Mouse (Mus musculus) intestine, embryonic 14.5 days (tissue): ENCODE measurements around the gene Exd1. TPM values are rescaled to one million over a fixed set of nuclear protein-coding genes. Genes with fewer than 3 reads are reported as not detected.

ENCODE experiments used
- polyA plus RNA-seq: library from polyadenylated mRNA; unstranded; fragments of >200 nt; fragmentation: Nextera tagmentation; extraction: Ambion mirVana; gene quantifications from 2 replicates; pipeline ENCODE4 v1.2.1, GENCODE M21; 2014

The Exd1 gene
- polyA plus RNA-seq, 1 experiment from 2014 or later, result 0.27 TPM

Other genes with a start within 250 kb of the Exd1 start
- 6.9 and 7.1 TPM in 2 replicates for gene Dll4, start 221.8 kb downstream of the Exd1 start, polyA plus RNA-seq
- 1.6 and 1.7 TPM in 2 replicates for gene Chac1, start 196.4 kb downstream of the Exd1 start, polyA plus RNA-seq
- gene Ino80, start 69.9 kb downstream of the Exd1 start, polyA plus RNA-seq, result 7.0 and 8.3 TPM in 2 replicates
- 54.5 and 57.1 TPM in 2 replicates for gene Chp1, start 70 bp upstream of the Exd1 start, polyA plus RNA-seq
- 61.0 and 68.7 TPM in 2 replicates for gene Nusap1, start 70.7 kb upstream of the Exd1 start, polyA plus RNA-seq
- gene Oip5, start 70.8 kb upstream of the Exd1 start, polyA plus RNA-seq, result 25.8 and 29.2 TPM in 2 replicates
- 42.8 and 44.8 TPM in 2 replicates for gene Ndufaf1, start 115.2 kb upstream of the Exd1 start, polyA plus RNA-seq
- gene Rtf1, start 127.4 kb upstream of the Exd1 start, polyA plus RNA-seq, result 29.4 and 32.0 TPM in 2 replicates
- gene Itpka, start 194.7 kb upstream of the Exd1 start, polyA plus RNA-seq, result 7.2 and 7.4 TPM in 2 replicates
- gene Ltk, start 212.8 kb upstream of the Exd1 start, polyA plus RNA-seq, result 1.9 and 2.8 TPM in 2 replicates
- 27.0 and 28.1 TPM in 2 replicates for gene Rpap1, start 239.9 kb upstream of the Exd1 start, polyA plus RNA-seq